Mouse (Mus musculus) MEL (cell line): ENCODE measurements around the gene Psmg3.

Source experiments
- CHD2 ChIP-seq: IDR thresholded peaks from 2 replicates; pipeline ENCODE4 v1.6.1; 2011; ENCODE audit warnings: low read length, improper control_type of control experiment
- CTCF ChIP-seq, 3 experiments: IDR thresholded peaks in 2 of 3; conservative IDR thresholded peaks in 1 of 3; 2 replicates each; pipeline ENCODE4 v1.5.1; 2011 to 2012; ENCODE audit warnings: low read length in 3 of 3, low read depth in 2 of 3, mild to moderate bottlenecking in 2 of 3, improper control_type of control experiment in 1 of 3, inconsistent platforms in 1 of 3, mixed read lengths in 1 of 3, moderate library complexity in 1 of 3; ENCODE audit not compliant: control insufficient read depth in 1 of 3, insufficient read depth in 1 of 3, poor library complexity in 1 of 3, severe bottlenecking in 1 of 3
- EP300 ChIP-seq, 2 experiments: IDR thresholded peaks; 2 replicates each; pipeline ENCODE4 v1.6.1; 2011; ENCODE audit warnings: improper control_type of control experiment in 2 of 2, low read length in 2 of 2, low read depth in 1 of 2, mild to moderate bottlenecking in 1 of 2
- GATA1 ChIP-seq: IDR thresholded peaks from 2 replicates; pipeline ENCODE4 v1.6.1; 2011; ENCODE audit warnings: low read depth, low read length, improper control_type of control experiment
- HCFC1 ChIP-seq: IDR thresholded peaks from 2 replicates; pipeline ENCODE4 v1.6.1; 2012; ENCODE audit warnings: low read depth, mild to moderate bottlenecking, inconsistent platforms, low read length, improper control_type of control experiment, moderate library complexity
- MEF2A ChIP-seq: IDR thresholded peaks from 2 replicates; pipeline ENCODE4 v1.6.1; 2014; ENCODE audit warnings: low read depth, mild to moderate bottlenecking, inconsistent platforms, low read length, improper control_type of control experiment; ENCODE audit not compliant: poor library complexity, insufficient replicate concordance, severe bottlenecking; ENCODE audit errors: extremely low read depth
- NRF1 ChIP-seq: IDR thresholded peaks from 2 replicates; pipeline ENCODE4 v1.6.1; 2014; ENCODE audit warnings: low read depth, mild to moderate bottlenecking, inconsistent platforms, low read length, improper control_type of control experiment, moderate library complexity; ENCODE audit not compliant: poor library complexity, insufficient read depth, severe bottlenecking
- POLR2A ChIP-seq, 2 experiments: IDR thresholded peaks; 2 replicates each; pipeline ENCODE4 v1.6.1; 2011 to 2012; ENCODE audit warnings: low read length in 2 of 2, mild to moderate bottlenecking in 2 of 2, control low read depth in 1 of 2, improper control_type of control experiment in 1 of 2, low read depth in 1 of 2, moderate library complexity in 1 of 2; ENCODE audit not compliant: control insufficient read depth in 1 of 2, insufficient read depth in 1 of 2, poor library complexity in 1 of 2
- POLR2AphosphoS2 ChIP-seq: IDR thresholded peaks from 2 replicates; pipeline ENCODE4 v1.6.1; 2011; ENCODE audit warnings: low read length, improper control_type of control experiment
- SIN3A ChIP-seq: IDR thresholded peaks from 2 replicates; pipeline ENCODE4 v1.6.1; 2012; ENCODE audit warnings: low read length, improper control_type of control experiment, inconsistent platforms
- UBTF ChIP-seq: IDR thresholded peaks from 2 replicates; pipeline ENCODE4 v1.6.1; 2012; ENCODE audit warnings: low read depth, mild to moderate bottlenecking, inconsistent platforms, low read length, improper control_type of control experiment, moderate library complexity, borderline replicate concordance; ENCODE audit not compliant: insufficient read depth
- ZNF384 ChIP-seq: IDR thresholded peaks from 2 replicates; pipeline ENCODE4 v1.6.1; 2012; ENCODE audit warnings: low read depth, mild to moderate bottlenecking, inconsistent platforms, low read length, improper control_type of control experiment

DNA sequence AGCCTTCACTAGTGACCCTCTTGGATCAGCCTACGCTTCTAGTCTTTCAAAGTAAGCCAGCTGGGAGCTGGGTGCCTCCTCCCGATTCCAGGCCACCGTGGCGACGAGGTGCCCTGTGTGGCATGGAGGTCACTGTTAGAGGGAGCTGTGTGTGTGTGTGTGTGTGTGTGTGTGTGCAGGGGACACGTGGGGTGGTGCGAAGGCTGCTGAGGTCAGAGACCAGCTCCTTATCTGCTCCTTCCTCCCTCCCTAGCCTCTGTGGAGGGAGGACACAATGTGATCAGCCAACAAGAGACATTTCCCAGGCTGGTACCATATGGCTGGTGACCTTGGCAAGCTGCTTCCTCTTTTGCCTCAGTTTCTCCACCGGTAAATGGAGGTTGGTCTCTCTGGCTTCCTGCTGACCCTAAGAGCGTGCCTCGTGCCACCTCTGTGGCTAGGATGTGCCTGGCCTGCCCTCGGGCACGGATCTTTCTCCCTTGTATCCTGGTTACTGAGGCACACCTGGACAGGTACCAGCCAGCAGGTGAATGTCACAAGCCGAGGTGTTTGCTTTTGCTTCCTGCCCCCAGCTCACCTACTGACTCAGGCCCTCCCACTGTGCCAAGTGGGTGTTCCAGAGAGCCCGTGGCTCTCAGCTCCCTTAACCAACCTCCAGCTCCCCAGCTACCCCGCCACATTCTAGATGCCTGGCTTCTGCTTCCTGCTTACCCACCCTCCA, 14.8 kb downstream of the Psmg3 start:
- no peak for TF ChIP-seq HCFC1
- TF ChIP-seq EP300 (IDR thresholded peaks at IDR 0.05; ENCODE audit: low read depth in 1 of 2, low read length in 2 of 2) = no peak
- TF ChIP-seq CTCF (IDR thresholded peaks at IDR 0.05 in 2 of 3, conservative IDR thresholded peaks at IDR 0.05 in 1 of 3; ENCODE audit: control insufficient read depth in 1 of 3, insufficient read depth in 1 of 3, low read depth in 2 of 3, low read length in 3 of 3, poor library complexity in 1 of 3, severe bottlenecking in 1 of 3) = no peak
- no peak for TF ChIP-seq POLR2A (IDR thresholded peaks at IDR 0.05; ENCODE audit: control insufficient read depth in 1 of 2, insufficient read depth in 1 of 2, low read depth in 1 of 2, low read length in 2 of 2, poor library complexity in 1 of 2)
- TF ChIP-seq CHD2 = no peak
- TF ChIP-seq MEF2A = no peak
- TF ChIP-seq ZNF384 = no peak
- TF ChIP-seq POLR2AphosphoS2 = no peak
- TF ChIP-seq NRF1 = no peak
- no peak for TF ChIP-seq GATA1
- TF ChIP-seq UBTF = no peak
- TF ChIP-seq SIN3A = no peak
